Mouse (Mus musculus) brain, embryonic 14.5 days (tissue): Measurements from ENCODE around the gene Rubcn.

Experiments
- CTCF ChIP-seq: fragments of 200-500 bp; IDR thresholded peaks from 2 replicates; pipeline ENCODE4 v1.5.1; 2012; ENCODE audit warnings: inconsistent platforms, mild to moderate bottlenecking, moderate library complexity, borderline replicate concordance; ENCODE audit not compliant: insufficient read depth, insufficient read length; ENCODE audit errors: extremely low read depth
- POLR2A ChIP-seq: fragments of 200-500 bp; IDR thresholded peaks from 2 replicates; pipeline ENCODE4 v1.6.1; 2012; ENCODE audit warnings: mild to moderate bottlenecking, inconsistent platforms, borderline replicate concordance; ENCODE audit not compliant: poor library complexity, insufficient read depth, insufficient read length, severe bottlenecking; ENCODE audit errors: extremely low read depth

- TF ChIP-seq POLR2A (no peak), CTCF (no peak)
These were observed 52.2 kb downstream of the Rubcn start for GRCm38 (mm10) chr16:32825380-32825779.
